ENCODE assay signal across 31 mouse cellular contexts in genomic region chr10:87015403-87015802, GRCm38 (mm10). TPM values are rescaled to one million over a fixed set of nuclear protein-coding genes. Genes with fewer than 3 reads are reported as not detected.
DNase-seq lines count a peak whose midpoint lies in the region; ATAC-seq and TF ChIP-seq lines count a peak whose summit lies in the region.
"Had no signal": no experiment of that assay in that cellular context is flagged by ENCODE, and none has a peak within 500 bp of the region (broad histone marks: within the 10 kb centered on the region; RNA-seq: fewer than 3 reads in every experiment).

No protein-coding gene starts in this region.

- H3K9ac ChIP-seq in kidney, embryonic 16.5 days (replicated peaks; ENCODE audit: low read length) = no peak overlapping the region
- no peak overlapping the region for H3K9ac ChIP-seq in liver, embryonic 11.5 days (ENCODE audit: low read depth, low read length)
- H3K9ac ChIP-seq in liver, postnatal 0 days (replicated peaks) = no peak overlapping the region
- H3K9ac ChIP-seq in MEL (ENCODE audit: control insufficient read depth, low read depth, low read length, poor library complexity, severe bottlenecking) = no peak overlapping the region; the same call in 1 of the 2 replicates
- H3K9ac ChIP-seq: embryonic facial prominence, embryonic 12.5 days; embryonic facial prominence, embryonic 15.5 days; forebrain, postnatal 0 days; hindbrain, embryonic 12.5 days; hindbrain, embryonic 15.5 days had no signal

- ATAC-seq in kidney, embryonic 16.5 days (ENCODE audit: low FRiP score, low TSS enrichment) = no peak
- no peak for ATAC-seq in liver, embryonic 11.5 days (replicated peaks; ENCODE audit: low FRiP score)
- no peak for ATAC-seq in liver, postnatal 0 days
- no peak for ATAC-seq in megakaryocyte, adult 5-6 weeks (ENCODE audit: poor library complexity, severe bottlenecking)
- ATAC-seq: CD4-positive, CD25-positive, alpha-beta regulatory T cell, adult 4 months; forebrain, postnatal 0 days; Patski had no signal

- H3K36me3 ChIP-seq in kidney, embryonic 16.5 days (ENCODE audit: insufficient read depth, low read length) = no peaks in the 10 kb centered on the region
- no peaks in the 10 kb centered on the region for H3K36me3 ChIP-seq in liver, embryonic 11.5 days (ENCODE audit: control insufficient read depth, insufficient read depth, low read length)
- H3K36me3 ChIP-seq in liver, postnatal 0 days (replicated peaks; ENCODE audit: insufficient read depth, low read length) = no peaks in the 10 kb centered on the region
- H3K36me3 ChIP-seq in MEL (ENCODE audit: control insufficient read depth in 1 of 2, insufficient read depth in 2 of 2, low read length in 2 of 2) = no peaks in the 10 kb centered on the region; a peak in 1 of 4 replicates
- H3K36me3 ChIP-seq: embryonic facial prominence, embryonic 12.5 days; embryonic facial prominence, embryonic 15.5 days; hindbrain, embryonic 12.5 days; hindbrain, embryonic 15.5 days had no signal

- H3K27ac ChIP-seq in kidney, embryonic 16.5 days (ENCODE audit: low read length) = 0 out of 2 replicates have a peak overlapping the region, but pooled peaks have one; percentile 31
- H3K27ac ChIP-seq in liver, embryonic 11.5 days (ENCODE audit: low read depth, low read length) = 0 out of 2 replicates have a peak overlapping the region, but pooled peaks have one; percentile 41
- H3K27ac ChIP-seq in liver, postnatal 0 days (ENCODE audit: low read depth) = no peak overlapping the region
- 0 out of 2 replicates have a peak overlapping the region, but pooled peaks have one; percentile 18 for H3K27ac ChIP-seq in MEL (ENCODE audit: control insufficient read depth, low read depth, low read length)
- H3K27ac ChIP-seq: embryonic facial prominence, embryonic 12.5 days; embryonic facial prominence, embryonic 15.5 days; gastrocnemius, adult 2 months; hindbrain, embryonic 12.5 days; hindbrain, embryonic 15.5 days had no signal

- H3K4me2 ChIP-seq in kidney, embryonic 16.5 days (replicated peaks; ENCODE audit: low read depth, low read length) = no peak overlapping the region
- H3K4me2 ChIP-seq in liver, embryonic 11.5 days = no peak overlapping the region
- H3K4me2 ChIP-seq in liver, postnatal 0 days (ENCODE audit: low read depth, low read length) = no peak overlapping the region
- H3K4me2 ChIP-seq: embryonic facial prominence, embryonic 12.5 days; embryonic facial prominence, embryonic 15.5 days; heart, embryonic 11.5 days; hindbrain, embryonic 12.5 days; hindbrain, embryonic 15.5 days had no signal

- no peak for DNase-seq in kidney, adult 11 months
- DNase-seq in liver, embryonic 11.5 days (ENCODE audit: low spot score) = no peak
- DNase-seq in liver, postnatal 0 days = no peak
- DNase-seq in MEL (ENCODE audit: low read depth, low spot score) = peak; percentile 21
- DNase-seq in Muller cell, postnatal 12 days (ENCODE audit: inconsistent ontology term) = peak; percentile 17
- DNase-seq: adrenal gland, postnatal 36 days; cerebellum, adult 18-20 months; cerebellum, adult 9-11 months; cerebellum, postnatal 25 days; forebrain, postnatal 0 days; gastrocnemius, adult 2 months; gastrocnemius, postnatal 14 days had no signal

- no peak for TF ChIP-seq CTCF in liver, postnatal 0 days (IDR thresholded peaks at IDR 0.05; ENCODE audit: low read depth)
- TF ChIP-seq CTCF in MEL (IDR thresholded peaks at IDR 0.05 in 2 of 3, conservative IDR thresholded peaks at IDR 0.05 in 1 of 3; ENCODE audit: control insufficient read depth in 1 of 3, insufficient read depth in 1 of 3, low read depth in 2 of 3, low read length in 3 of 3, poor library complexity in 1 of 3, severe bottlenecking in 1 of 3) = no peak

- TF ChIP-seq RAD21 in MEL (IDR thresholded peaks at IDR 0.05; ENCODE audit: low read depth, low read length) = no peak

- WGBS in kidney, embryonic 16.5 days = 21% methylated on average over 5 of the region's 5 CpGs
- WGBS in liver, embryonic 11.5 days = 25% methylated on average over 5 of the region's 5 CpGs
- WGBS in liver, postnatal 0 days (ENCODE audit: insufficient replicate concordance) = 39% methylated on average over 5 of the region's 5 CpGs

- no peaks in the 10 kb centered on the region for H3K9me3 ChIP-seq in kidney, embryonic 16.5 days (ENCODE audit: low read length)
- H3K9me3 ChIP-seq in liver, embryonic 11.5 days (ENCODE audit: control insufficient read depth, low read length) = no peaks in the 10 kb centered on the region
- no peaks in the 10 kb centered on the region for H3K9me3 ChIP-seq in liver, postnatal 0 days (ENCODE audit: low read length)
- H3K9me3 ChIP-seq in MEL (replicated peaks; ENCODE audit: insufficient read depth, low read length) = no peaks in the 10 kb centered on the region
- H3K9me3 ChIP-seq: embryonic facial prominence, embryonic 12.5 days; embryonic facial prominence, embryonic 15.5 days; hindbrain, embryonic 12.5 days; hindbrain, embryonic 15.5 days had no signal

- peaks cover 18% of the 10 kb centered on the region; the same call in 1 of the 2 replicates for H3K4me1 ChIP-seq in kidney, embryonic 16.5 days (ENCODE audit: insufficient read depth, low read length)
- H3K4me1 ChIP-seq in liver, embryonic 11.5 days (replicated peaks; ENCODE audit: control insufficient read depth, insufficient read depth, low read length) = no peaks in the 10 kb centered on the region
- no peaks in the 10 kb centered on the region for H3K4me1 ChIP-seq in liver, postnatal 0 days (ENCODE audit: insufficient read depth)
- no peaks in the 10 kb centered on the region for H3K4me1 ChIP-seq in MEL (ENCODE audit: control insufficient read depth in 1 of 2, insufficient read depth in 2 of 2, low read length in 2 of 2)
- H3K4me1 ChIP-seq: embryonic facial prominence, embryonic 12.5 days had no signal

- no peaks in the 10 kb centered on the region for H3K27me3 ChIP-seq in kidney, embryonic 16.5 days (ENCODE audit: insufficient read depth, low read length)
- no peaks in the 10 kb centered on the region; the same call in 1 of the 2 replicates for H3K27me3 ChIP-seq in liver, embryonic 11.5 days (replicated peaks; ENCODE audit: control insufficient read depth, insufficient read depth, low read length)
- no peaks in the 10 kb centered on the region for H3K27me3 ChIP-seq in liver, postnatal 0 days (ENCODE audit: insufficient read depth, low read length)
- no peaks in the 10 kb centered on the region for H3K27me3 ChIP-seq in MEL (ENCODE audit: control insufficient read depth in 1 of 2, insufficient read depth in 2 of 2, low read length in 2 of 2)
- H3K27me3 ChIP-seq: embryonic facial prominence, embryonic 12.5 days; embryonic facial prominence, embryonic 15.5 days; hindbrain, embryonic 12.5 days; Patski had no signal

- TF ChIP-seq EP300 in liver, postnatal 0 days (IDR thresholded peaks at IDR 0.05; ENCODE audit: low read depth) = no peak
- peak in 1 of 2 experiments; percentile 54; a peak in 3 of 4 replicates for TF ChIP-seq EP300 in MEL (IDR thresholded peaks at IDR 0.05; ENCODE audit: low read depth in 1 of 2, low read length in 2 of 2)

- TF ChIP-seq POLR2A in MEL (IDR thresholded peaks at IDR 0.05; ENCODE audit: control insufficient read depth in 1 of 2, insufficient read depth in 1 of 2, low read depth in 1 of 2, low read length in 2 of 2, poor library complexity in 1 of 2) = no peak

- H3K79me2 ChIP-seq in MEL (ENCODE audit: control insufficient read depth, insufficient read depth, low read length, poor library complexity) = no peaks in the 10 kb centered on the region

- no peak overlapping the region for H3K4me3 ChIP-seq in kidney, embryonic 16.5 days (ENCODE audit: low read length)
- H3K4me3 ChIP-seq in liver, embryonic 11.5 days (ENCODE audit: low read depth, low read length) = no peak overlapping the region
- H3K4me3 ChIP-seq in liver, postnatal 0 days (ENCODE audit: low read depth, low read length) = no peak overlapping the region
- 0 out of 4 replicates have a peak overlapping the region, but pooled peaks of 1 of the 2 experiments have one; percentile 36 for H3K4me3 ChIP-seq in MEL (ENCODE audit: control insufficient read depth in 1 of 2, insufficient read depth in 1 of 2, low read depth in 2 of 2, low read length in 2 of 2)
- H3K4me3 ChIP-seq: embryonic facial prominence, embryonic 12.5 days; embryonic facial prominence, embryonic 15.5 days; gastrocnemius, adult 2 months; hindbrain, embryonic 12.5 days; hindbrain, embryonic 15.5 days had no signal

TF ChIP-seq in MEL, 35 proteins besides CTCF, POLR2A, EP300 and RAD21:
- TF ChIP-seq ETS1 (IDR thresholded peaks at IDR 0.05; ENCODE audit: low read depth, low read length) (peak; percentile 39; the same call in 1 of the 2 replicates), GATA1 (IDR thresholded peaks at IDR 0.05; ENCODE audit: low read depth, low read length) (0 out of 2 replicates have a peak, but pooled peaks have one; percentile 28), POLR2AphosphoS2 (IDR thresholded peaks at IDR 0.05; ENCODE audit: low read length) (no peak), MYB (IDR thresholded peaks at IDR 0.05; ENCODE audit: low read depth, low read length) (no peak)
TF ChIP-seq in MEL: peak in this region for 2.

RNA-seq across cellular contexts. Expression of gene Stab2, which starts 7.6 kb away (rescaled TPM):
- 1.2 and 1.6 TPM in 2 replicates for polyA plus RNA-seq in kidney, embryonic 16.5 days (2015; fragmentation: Nextera tagmentation; extraction: Ambion mirVana)
- polyA plus RNA-seq in liver, embryonic 11.5 days (2014; fragmentation: Nextera tagmentation; extraction: Ambion mirVana) = 24.2 and 27.2 TPM in 2 replicates
- polyA plus RNA-seq in liver, postnatal 0 days (2015; fragmentation: Nextera tagmentation; extraction: Ambion mirVana) = 38.8 and 45.0 TPM in 2 replicates
- 0.73 and 1.4 TPM in 2 replicates for total RNA-seq in MEL (2012; rRNA removed)
- 1 to 10 TPM in 1 of 2 experiments, not detected in 1; 5.1 TPM for polyA plus RNA-seq in MEL (2012; ENCODE audit: insufficient read depth in 1 of 2, insufficient read length in 2 of 2, low read depth in 1 of 2, low replicate concordance in 2 of 2, missing spikeins in 1 of 2)
- total RNA-seq in megakaryocyte, adult 5-6 weeks (2015) = 1.9 TPM in 1 of 2 replicates, not detected in the other
- 0.04 and 0.41 TPM in 2 replicates for total RNA-seq in megakaryocyte, adult 5-6 weeks (2017)
- total RNA-seq: common myeloid progenitor, adult 5-6 weeks had no signal
- polyA plus RNA-seq: forebrain, embryonic 11.5 days had no signal

RNA-seq across cellular contexts. Expression of gene 1700113H08Rik, which starts 42.4 kb away (rescaled TPM):
- polyA plus RNA-seq in kidney, embryonic 16.5 days (2015; fragmentation: Nextera tagmentation; extraction: Ambion mirVana) = not detected in 2 replicates
- polyA plus RNA-seq in liver, embryonic 11.5 days (2014; fragmentation: Nextera tagmentation; extraction: Ambion mirVana) = not detected in 2 replicates
- not detected in 2 replicates for polyA plus RNA-seq in liver, postnatal 0 days (2015; fragmentation: Nextera tagmentation; extraction: Ambion mirVana)
- total RNA-seq in MEL (2012; rRNA removed) = not detected in 2 replicates
- not detected for polyA plus RNA-seq in MEL (2012; ENCODE audit: insufficient read depth in 1 of 2, insufficient read length in 2 of 2, low read depth in 1 of 2, low replicate concordance in 2 of 2, missing spikeins in 1 of 2)
- not detected in 2 replicates for total RNA-seq in megakaryocyte, adult 5-6 weeks (2015)
- total RNA-seq in megakaryocyte, adult 5-6 weeks (2017) = not detected in 2 replicates
- total RNA-seq: adrenal gland, adult 18-20 months; adrenal gland, postnatal 36 days; common myeloid progenitor, adult 5-6 weeks; forebrain, postnatal 0 days; gastrocnemius, postnatal 4 days; heart, postnatal 25 days; hematopoietic stem cell, adult 5-6 weeks had no signal
- polyA plus RNA-seq: C2C12; CD4-positive, CD25-positive, alpha-beta regulatory T cell, adult 4 months; embryonic facial prominence, embryonic 12.5 days; embryonic facial prominence, embryonic 15.5 days; forebrain, embryonic 11.5 days; forebrain, embryonic 14.5 days; frontal cortex, adult 2 months; heart, embryonic 14.5 days; Patski had no signal

Comparison
In these comparisons a context has a peak if more than half of its experiments do, and no peak if none do; other contexts are left out.
1. DNase-seq: peak in MEL (single experiment) and Muller cell, postnatal 12 days (single experiment); none in kidney, adult 11 months (single experiment), liver, embryonic 11.5 days (single experiment) and liver, postnatal 0 days (single experiment).